Mouse (Mus musculus): ENCODE data around the gene Cdh10. TPM values are rescaled to one million over a fixed set of nuclear protein-coding genes. Genes with fewer than 3 reads are reported as not detected.

Cdh10 gene
- not detected for total RNA-seq (2023)

GRCm38 (mm10) chr15:18818185-18818973 is at the start of gene Cdh10:
Gene Cdh10 (plus strand): TSS chr15:18818947.

